Mouse (Mus musculus): ENCODE measurements at regions not wholly inside any gene's neighbourhood (a gene's known extent, or its start where the extent isn't known, plus 50 kb on each side); places are given as distances from the start of the nearest gene placed in this dataset.

GRCm38 (mm10) chr16:90610097-90610808 is 117.0 kb downstream of the Mis18a start:
- no peak for DNase-seq

GRCm38 (mm10) chr16:90599329-90599870 is 127.8 kb downstream of the Mis18a start:
- no peak for DNase-seq

- no peak for DNase-seq
These were observed 128.5 kb downstream of the Mis18a start for GRCm38 (mm10) chr16:90598727-90599126.

- DNase-seq, result no peak
These were observed 134.3 kb downstream of the Mis18a start for GRCm38 (mm10) chr16:90592721-90593481.

GRCm38 (mm10) chr16:90585171-90585570 is 142.0 kb downstream of the Mis18a start:
- no peak for DNase-seq

- DNase-seq, result no peak
These were observed 146.8 kb downstream of the Mis18a start for GRCm38 (mm10) chr16:90580411-90580810.

- DNase-seq, result no peak
These were observed 156.1 kb downstream of the Mis18a start for GRCm38 (mm10) chr16:90571107-90571506.

GRCm38 (mm10) chr16:90569826-90570225 is 157.4 kb downstream of the Mis18a start:
- DNase-seq, result no peak

GRCm38 (mm10) chr16:90565182-90565581 is 162.0 kb downstream of the Mis18a start:
- DNase-seq, result no peak

- DNase-seq, result no peak
These were observed 167.3 kb downstream of the Hunk start for GRCm38 (mm10) chr16:90553120-90553519.

- no peak for DNase-seq
These were observed 165.2 kb downstream of the Hunk start for GRCm38 (mm10) chr16:90551041-90551440.

- DNase-seq, result no peak
These were observed 164.4 kb downstream of the Hunk start for GRCm38 (mm10) chr16:90550058-90550795.
